Mouse (Mus musculus) spleen, postnatal 0 days (tissue): ENCODE measurements around the gene 4933425L06Rik. TPM values are rescaled to one million over a fixed set of nuclear protein-coding genes. Genes with fewer than 3 reads are reported as not detected.

Experiments used
- polyA plus RNA-seq: library from polyadenylated mRNA; unstranded; fragments of >200 nt; fragmentation: Nextera tagmentation; extraction: Ambion mirVana; gene quantifications from 2 replicates; pipeline ENCODE4 v1.2.1, GENCODE M21; 2015

4933425L06Rik gene
- polyA plus RNA-seq = not detected in 2 replicates

GRCm38 (mm10) chr13:105081862-105082261 is at the start of gene 4933425L06Rik:
4933425L06Rik (plus strand) TSS chr13:105082122.

GRCm38 (mm10) chr13:105054181-105054940 is 27.6 kb upstream of the 4933425L06Rik start, which contains the start of gene Rgs7bp:
Rgs7bp (minus strand) TSS chr13:105054930.

Other genes with a start within 250 kb of the 4933425L06Rik start
- 0.23 and 0.31 TPM in 2 replicates for gene Shisal2b, start 218.2 kb upstream of the 4933425L06Rik start, polyA plus RNA-seq
- 1.1 and 1.4 TPM in 2 replicates for gene Rgs7bp, start 27.2 kb upstream of the 4933425L06Rik start, polyA plus RNA-seq
- 1.2 and 1.4 TPM in 2 replicates for gene Rnf180, start 212.7 kb downstream of the 4933425L06Rik start, polyA plus RNA-seq